Mouse (Mus musculus) stomach, postnatal 0 days (tissue): ENCODE results near the gene Daam1. TPM values are rescaled to one million over a fixed set of nuclear protein-coding genes. Genes with fewer than 3 reads are reported as not detected.

Experiments
- ATAC-seq: fragments of 200-750 bp; cut with Nextera tagmentation; 2 replicates; pipeline ENCODE4 v1.8.0; 2017; ENCODE audit not compliant: low FRiP score, low TSS enrichment
- DNase-seq: peaks from one replicate; pipeline ENCODE4 v3.0.0-alpha.2; 2016; ENCODE audit warnings: low spot score
- H3K27ac ChIP-seq: fragments of 300-500 bp; sonication (generic); replicated peaks from 2 replicates; pipeline ENCODE4 v1.5.1; 2014; ENCODE audit warnings: mild to moderate bottlenecking, control low read depth
- H3K27me3 ChIP-seq: fragments of 300-500 bp; sonication (generic); 2 replicates; pipeline ENCODE4 v1.6.1; 2014; ENCODE audit warnings: low read length; ENCODE audit not compliant: control insufficient read depth, insufficient read depth
- H3K36me3 ChIP-seq: fragments of 300-500 bp; sonication (generic); 2 replicates; pipeline ENCODE4 v1.6.1; 2014; ENCODE audit warnings: low read length, mixed read lengths; ENCODE audit not compliant: control insufficient read depth, insufficient read depth
- H3K4me1 ChIP-seq: fragments of 300-500 bp; sonication (generic); replicated peaks from 2 replicates; pipeline ENCODE4 v1.6.1; 2014; ENCODE audit warnings: antibody characterized with exemption; ENCODE audit not compliant: control insufficient read depth, insufficient read depth
- H3K4me2 ChIP-seq: fragments of 300-500 bp; sonication (generic); replicated peaks from 2 replicates; pipeline ENCODE4 v1.6.1; 2014; ENCODE audit warnings: low read depth, mild to moderate bottlenecking, control low read depth, moderate library complexity
- H3K4me3 ChIP-seq: fragments of 300-500 bp; sonication (generic); 2 replicates; pipeline ENCODE4 v1.5.1; 2014; ENCODE audit warnings: low read depth, low read length, control low read depth
- H3K9ac ChIP-seq: fragments of 300-500 bp; sonication (generic); 2 replicates; pipeline ENCODE4 v1.6.1; 2014; ENCODE audit warnings: mild to moderate bottlenecking, low read length, control low read depth, mixed read lengths
- H3K9me3 ChIP-seq: fragments of 300-500 bp; sonication (generic); 2 replicates; pipeline ENCODE4 v1.6.1; 2016; ENCODE audit warnings: low read length; ENCODE audit not compliant: control insufficient read depth
- CTCF ChIP-seq: IDR thresholded peaks from 2 replicates; pipeline ENCODE4 v1.5.1; 2016; ENCODE audit warnings: antibody characterized with exemption, low read depth, mild to moderate bottlenecking, moderate library complexity
- EP300 ChIP-seq: optimal IDR thresholded peaks from 2 replicates; pipeline ENCODE3; 2016; ENCODE audit warnings: antibody characterized with exemption
- WGBS: fragments of 180-500 bp; shearing (Covaris S2); extraction: QIAGEN DNeasy Blood & Tissue Kit; methylation state at CpG from one replicate; pipeline ENCODE4 v1.1.7; 2014; 5-methylcytosine and 5-hydroxymethylcytosine counted together
- polyA plus RNA-seq: library from polyadenylated mRNA; unstranded; fragments of >200 nt; fragmentation: Nextera tagmentation; extraction: Ambion mirVana; gene quantifications from 2 replicates; pipeline ENCODE4 v1.2.1, GENCODE M21; 2015

Gene Daam1
- polyA plus RNA-seq, 1 experiment from 2014 or later = 6.9 TPM

GRCm38 (mm10) chr12:71981791-71982190 lies 150.9 kb downstream of the Daam1 start:
- Histone ChIP-seq H3K4me3 (no peak overlapping the region), H3K27ac (no peak overlapping the region), H3K4me2 (no peak overlapping the region), H3K36me3 (peaks cover 22% of the 10 kb centered on the region), H3K27me3 (no peaks in the 10 kb centered on the region), H3K4me1 (no peaks in the 10 kb centered on the region), H3K9me3 (no peaks in the 10 kb centered on the region), H3K9ac (no peak overlapping the region)
- ATAC-seq (no peak), DNase-seq (no peak)
- no peak for TF ChIP-seq EP300
- 0 out of 2 replicates have a peak, but pooled peaks have one; percentile 4 for TF ChIP-seq CTCF
- 72% methylated on average over 5 of the region's 5 CpGs for WGBS

GRCm38 (mm10) chr12:71983102-71983715 lies 152.3 kb downstream of the Daam1 start:
- no peak for DNase-seq
- no peaks in the 10 kb centered on the region for H3K4me1 ChIP-seq
- H3K4me2 ChIP-seq = no peak overlapping the region
- ATAC-seq = peak; percentile 65; the same call in 1 of the 2 replicates
- H3K27me3 ChIP-seq = no peaks in the 10 kb centered on the region
- H3K9ac ChIP-seq = no peak overlapping the region
- H3K27ac ChIP-seq = no peak overlapping the region
- H3K4me3 ChIP-seq = no peak overlapping the region
- no peak for TF ChIP-seq CTCF
- TF ChIP-seq EP300 = no peak
- no peaks in the 10 kb centered on the region for H3K9me3 ChIP-seq
- WGBS = 68% methylated on average over 10 of the region's 10 CpGs
- peaks cover 21% of the 10 kb centered on the region for H3K36me3 ChIP-seq

GRCm38 (mm10) chr12:71987161-71987560 lies 156.3 kb downstream of the Daam1 start:
- ATAC-seq (no peak), DNase-seq (no peak)
- Histone ChIP-seq H3K27me3 (no peaks in the 10 kb centered on the region), H3K4me2 (no peak overlapping the region), H3K9me3 (no peaks in the 10 kb centered on the region), H3K4me1 (no peaks in the 10 kb centered on the region), H3K36me3 (peaks cover 23% of the 10 kb centered on the region), H3K9ac (no peak overlapping the region), H3K27ac (no peak overlapping the region), H3K4me3 (no peak overlapping the region)
- no peak for TF ChIP-seq CTCF
- TF ChIP-seq EP300 = no peak
- WGBS = 66% methylated on average over 2 of the region's 2 CpGs

- no peak overlapping the region for H3K9ac ChIP-seq
- ATAC-seq (no peak), DNase-seq (no peak)
- no peaks in the 10 kb centered on the region for H3K9me3 ChIP-seq
- H3K4me3 ChIP-seq = no peak overlapping the region
- peaks cover 23% of the 10 kb centered on the region for H3K36me3 ChIP-seq
- H3K27me3 ChIP-seq = no peaks in the 10 kb centered on the region
- H3K4me2 ChIP-seq = no peak overlapping the region
- WGBS = 86% methylated on average over 4 of the region's 4 CpGs
- H3K27ac ChIP-seq = no peak overlapping the region
- TF ChIP-seq EP300 (no peak), CTCF (peak; percentile 30; the same call in 1 of the 2 replicates)
- H3K4me1 ChIP-seq = no peaks in the 10 kb centered on the region
Measured at GRCm38 (mm10) chr12:71987885-71988284, 157.0 kb downstream of the Daam1 start.

- H3K4me3 ChIP-seq = no peak overlapping the region
- no peak overlapping the region for H3K4me2 ChIP-seq
- no peak for ATAC-seq
- no peak overlapping the region for H3K9ac ChIP-seq
- no peak for TF ChIP-seq EP300
- no peak for TF ChIP-seq CTCF
- no peak overlapping the region for H3K27ac ChIP-seq
- H3K9me3 ChIP-seq = no peaks in the 10 kb centered on the region
- no peaks in the 10 kb centered on the region for H3K4me1 ChIP-seq
- WGBS = 97% methylated on average over 17 of the region's 17 CpGs
- DNase-seq = no peak
- H3K27me3 ChIP-seq = no peaks in the 10 kb centered on the region
- H3K36me3 ChIP-seq = peaks cover 19% of the 10 kb centered on the region
Measured at GRCm38 (mm10) chr12:71989596-71989995, 158.7 kb downstream of the Daam1 start.

GRCm38 (mm10) chr12:71992599-71993210 lies 161.8 kb downstream of the Daam1 start:
- Histone ChIP-seq H3K9ac (no peak overlapping the region), H3K27me3 (no peaks in the 10 kb centered on the region), H3K27ac (no peak overlapping the region), H3K4me3 (no peak overlapping the region), H3K4me2 (no peak overlapping the region), H3K36me3 (peaks cover 12% of the 10 kb centered on the region), H3K9me3 (no peaks in the 10 kb centered on the region), H3K4me1 (no peaks in the 10 kb centered on the region)
- WGBS = 85% methylated on average over 18 of the region's 18 CpGs
- TF ChIP-seq EP300 (no peak), CTCF (no peak)
- DNase-seq (no peak), ATAC-seq (no peak)
